Mouse (Mus musculus) inflammation-experienced regulatory T-cells (primary cell): Measurements from ENCODE around the gene Mkln1. TPM values are rescaled to one million over a fixed set of nuclear protein-coding genes. Genes with fewer than 3 reads are reported as not detected.

Experiments
- polyA plus RNA-seq, 2 experiments: library from polyadenylated mRNA; unstranded; fragments of 100-300 nt; shearing (Covaris generic); gene quantifications; one replicate each; pipeline ENCODE4 v1.2.1; 2017

Mkln1 gene
- polyA plus RNA-seq = 100 to 1,000 TPM; 210 to 265 TPM

DNA sequence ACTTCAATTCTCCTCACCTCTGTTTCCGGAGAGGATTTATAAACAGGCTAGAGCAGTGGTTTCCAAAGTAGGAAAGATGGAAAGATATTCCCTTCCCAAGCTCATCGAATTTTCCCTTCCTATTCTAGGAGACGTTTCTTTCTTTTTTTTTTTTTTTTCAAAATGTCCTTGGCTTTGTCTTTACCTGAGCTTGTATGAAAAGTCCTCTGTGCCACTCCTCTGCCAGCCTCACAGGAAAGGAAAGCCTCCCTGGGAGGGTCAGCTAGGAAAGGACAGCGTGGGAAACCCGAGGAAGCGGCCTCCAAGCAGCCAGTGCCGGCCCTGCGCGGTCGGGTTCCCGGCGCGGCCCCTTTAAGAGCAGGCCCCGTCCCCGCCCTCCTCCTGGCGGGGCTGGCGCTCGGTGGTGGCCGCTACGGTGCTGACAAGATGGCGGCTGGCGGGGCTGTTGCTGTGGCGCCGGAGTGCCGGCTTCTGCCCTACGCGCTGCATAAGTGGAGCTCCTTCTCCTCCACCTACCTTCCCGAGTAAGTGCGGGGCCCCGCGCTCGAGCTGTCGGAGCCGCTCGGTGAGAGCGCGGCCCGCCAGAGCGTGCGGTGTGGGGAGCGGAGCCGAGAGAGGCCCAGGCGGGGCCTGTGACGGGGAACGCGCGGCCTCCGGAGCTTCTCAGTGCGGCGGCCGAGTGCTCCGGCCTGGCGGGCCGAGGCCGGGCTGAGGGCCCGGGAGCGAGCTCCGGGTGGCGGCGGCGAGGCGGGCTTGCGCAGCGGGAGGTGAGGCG is at the start of gene Mkln1:
Gene Mkln1 (plus strand): TSS at position 305 of the 775 bp plus-strand sequence.

GRCm38 (mm10) chr6:31563235-31564181 is 165.0 kb downstream of the Mkln1 start, which contains the start of gene Podxl:
Podxl (minus strand) TSS chr6:31563981.

Other genes starting within 250 kb of the Mkln1 start
- gene Podxl, start 165.2 kb downstream of the Mkln1 start, polyA plus RNA-seq = under 1 TPM in 1 of 2 experiments, not detected in 1; 0.10 TPM